Mouse (Mus musculus) layer of hippocampus, adult 9-11 months (tissue): ENCODE measurements around the gene Gskip.
A peak's percentile ranks its signal among the peaks of the same experiment; 100 is the strongest.

Experiments used
- DNase-seq: peaks from one replicate; pipeline ENCODE4 v3.0.0; 2022

Gskip gene

DNA sequence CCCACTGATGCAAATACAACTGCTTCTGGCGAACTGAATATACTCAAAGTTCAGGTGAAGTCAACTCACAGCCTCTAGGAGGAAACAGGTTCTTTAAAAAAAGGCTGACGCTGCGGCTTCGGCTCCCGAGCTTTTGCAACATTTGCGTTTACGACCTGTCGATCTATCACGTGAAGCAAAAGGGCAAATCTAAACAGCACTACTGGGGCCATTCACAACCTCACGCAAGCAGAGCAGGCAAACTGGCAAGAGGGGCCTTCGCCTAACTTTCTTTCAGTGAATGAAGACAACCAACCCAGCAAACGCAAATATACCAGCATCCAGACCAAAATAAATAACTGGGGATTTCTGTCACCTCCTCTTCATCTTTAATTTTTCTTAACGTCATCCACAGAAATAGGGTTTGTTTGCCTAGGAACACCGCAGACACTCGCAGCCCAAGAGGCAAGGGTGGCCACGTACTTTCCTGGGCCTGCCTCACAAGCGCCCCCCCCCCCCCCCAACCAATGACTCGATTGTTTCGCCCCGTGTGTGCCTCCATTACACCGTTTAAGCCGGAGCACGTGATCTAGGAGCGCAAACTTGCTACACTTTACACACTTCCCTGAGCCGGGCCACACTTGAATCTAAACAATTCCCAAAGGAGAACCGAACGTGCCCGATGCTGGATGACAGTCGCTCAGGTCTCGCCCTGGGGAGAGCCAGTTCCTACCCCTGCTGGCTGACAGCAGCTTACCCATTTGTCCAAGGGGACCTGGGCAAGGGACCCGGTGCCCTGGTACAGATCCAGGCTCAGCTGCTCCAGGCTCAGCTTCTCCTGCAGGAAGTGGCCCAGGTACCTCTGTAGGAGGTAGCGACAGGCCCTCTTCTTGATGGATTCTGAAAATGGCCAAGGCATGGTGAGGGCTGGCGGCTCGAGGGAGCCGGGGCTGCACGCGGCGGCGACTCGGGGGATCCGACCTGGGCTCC, at the start of gene Gskip:
Gene Gskip, plus strand, starts transcription at position 897 of the 969 bp plus-strand sequence.
- no peak for DNase-seq

DNA sequence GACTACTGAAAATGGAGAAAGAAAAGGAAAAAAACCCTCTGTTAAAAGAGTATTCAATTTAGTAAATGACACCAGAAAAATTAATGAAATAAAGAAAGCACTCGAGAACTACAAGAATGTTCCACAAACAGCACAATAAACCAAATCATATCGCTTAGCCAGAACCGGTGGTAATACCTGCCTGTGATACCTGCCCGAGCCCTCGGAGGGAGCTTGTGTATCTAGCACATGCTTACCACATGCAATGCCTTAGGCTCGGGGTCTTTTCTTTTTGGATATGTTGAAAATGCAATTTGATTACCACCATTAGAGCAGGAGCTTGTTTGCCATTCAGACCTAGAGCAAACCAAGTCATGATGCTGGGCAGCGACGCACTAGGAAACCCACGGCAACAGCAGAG, 48.1 kb upstream of the Gskip start:
- DNase-seq, result no peak

DNA sequence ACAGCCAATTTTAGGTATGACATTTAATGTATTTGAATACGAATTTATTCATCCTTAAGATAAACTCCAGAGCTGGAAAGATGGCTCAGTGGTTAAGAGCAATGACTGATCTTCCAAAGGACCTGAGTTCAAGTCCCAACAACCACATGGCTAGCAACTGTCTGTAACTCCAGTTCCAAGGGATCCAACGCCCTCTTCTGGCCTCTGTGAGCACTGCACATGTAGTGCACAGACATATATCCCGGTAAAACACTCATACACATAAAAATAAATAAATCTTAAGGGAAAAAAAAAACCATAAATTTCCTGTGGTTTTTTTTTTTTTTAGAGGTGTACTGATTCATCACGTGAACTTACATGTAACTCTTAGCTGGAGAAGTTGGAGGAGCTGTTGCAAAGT, 47.1 kb upstream of the Gskip start:
- no peak for DNase-seq

DNA sequence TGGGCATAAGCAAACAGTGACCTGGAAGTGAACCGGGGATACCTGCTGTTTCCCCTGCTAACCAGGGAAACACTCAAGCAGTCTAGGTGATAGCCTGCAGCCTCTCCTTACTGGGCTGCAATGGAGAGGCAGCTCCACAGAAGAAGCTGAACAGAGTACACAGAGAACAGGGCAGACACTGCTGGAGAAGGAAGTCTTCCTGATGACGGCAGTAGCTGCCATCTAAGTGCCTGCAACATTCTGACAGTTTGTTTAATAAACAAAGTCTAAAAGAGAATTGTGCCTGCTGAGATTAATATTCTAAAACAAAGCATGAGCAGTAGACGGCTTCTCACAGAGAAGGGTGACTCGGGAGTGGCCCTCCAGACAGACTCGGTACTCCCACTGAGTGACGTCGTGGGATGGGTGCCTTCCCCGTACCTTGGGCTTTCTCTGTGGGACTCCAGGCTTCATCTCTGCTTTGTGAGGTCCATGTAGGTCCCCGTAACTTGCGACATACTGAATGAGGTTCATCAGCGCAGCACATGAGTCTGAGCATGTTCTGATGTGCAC, 41.8 kb upstream of the Gskip start:
- DNase-seq, result no peak

DNA sequence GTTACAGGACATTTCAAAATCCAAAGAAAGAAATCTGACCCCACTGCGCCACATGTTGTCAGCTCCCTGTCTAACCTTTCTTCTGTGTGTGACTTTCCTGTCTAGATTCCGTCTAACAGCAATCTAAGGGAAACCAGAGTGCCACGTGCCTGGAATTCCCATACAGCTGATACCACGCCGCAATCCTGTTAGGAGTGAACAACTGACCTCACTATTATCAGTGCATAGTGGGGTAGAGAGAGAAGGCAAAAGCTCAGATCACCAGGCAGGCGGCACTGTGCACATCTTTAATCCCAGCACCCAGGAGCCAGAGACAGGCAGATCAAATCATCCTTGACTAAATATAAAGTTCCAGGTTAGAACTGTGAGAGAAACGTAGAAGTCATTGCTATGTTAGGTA, 28.8 kb upstream of the Gskip start:
- no peak for DNase-seq

DNA sequence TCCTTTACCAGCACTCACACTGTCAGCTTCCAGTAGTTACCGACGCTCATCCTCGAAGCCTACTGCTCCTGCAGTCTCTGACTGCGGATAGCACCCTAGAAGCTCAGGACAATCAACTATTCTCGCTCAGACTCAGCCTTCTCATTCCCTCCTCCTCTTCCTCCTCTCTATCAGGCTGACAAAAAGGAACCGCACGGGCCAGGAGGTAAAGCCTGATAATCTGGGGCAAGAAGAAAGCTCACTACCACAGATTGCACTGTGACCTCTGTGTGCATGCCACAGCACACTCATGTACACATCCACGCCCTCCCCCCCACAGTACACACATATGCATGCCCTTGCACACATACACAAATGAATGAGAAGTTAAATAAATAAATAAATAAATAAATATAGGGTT, 8.4 kb upstream of the Gskip start:
- DNase-seq, result no peak

DNA sequence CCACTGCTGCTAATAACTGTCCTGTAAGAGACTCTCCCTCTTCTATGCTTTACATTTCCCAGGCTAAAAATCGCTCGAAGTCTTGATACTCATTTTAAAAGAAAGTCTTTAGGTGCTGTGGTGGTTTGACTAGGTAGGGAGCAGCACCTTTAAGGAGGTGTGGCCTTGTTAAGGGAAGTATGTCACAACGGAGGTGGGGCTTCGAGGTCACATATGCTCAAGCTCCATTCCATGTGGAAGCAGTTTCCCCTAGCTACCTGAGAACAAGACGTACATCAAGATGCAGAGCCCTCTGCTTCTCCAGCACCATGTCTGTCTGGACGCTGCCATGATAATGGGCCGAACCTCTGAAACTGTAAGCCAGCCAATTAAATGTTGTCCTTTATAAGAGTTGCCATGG, 6.4 kb upstream of the Gskip start:
- DNase-seq, result no peak

DNA sequence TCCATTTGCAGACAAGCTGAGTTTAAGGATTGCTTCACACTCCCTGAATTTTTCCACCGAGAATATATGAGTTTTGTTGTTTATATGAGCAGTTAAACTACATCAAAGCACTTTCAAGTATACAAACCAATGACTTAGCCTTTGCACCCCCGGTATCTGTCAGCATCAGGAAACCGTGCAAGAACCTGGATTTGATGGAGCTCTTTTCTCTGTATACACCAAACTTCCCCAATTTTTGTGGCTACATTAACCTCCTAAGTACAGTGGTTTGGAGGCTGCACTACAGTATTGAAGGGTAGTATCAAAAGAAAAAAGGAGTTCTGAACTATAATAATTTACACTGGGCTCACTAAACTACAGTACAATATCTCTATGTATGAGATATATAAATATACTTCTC, 5.9 kb upstream of the Gskip start:
- DNase-seq, result no peak

DNA sequence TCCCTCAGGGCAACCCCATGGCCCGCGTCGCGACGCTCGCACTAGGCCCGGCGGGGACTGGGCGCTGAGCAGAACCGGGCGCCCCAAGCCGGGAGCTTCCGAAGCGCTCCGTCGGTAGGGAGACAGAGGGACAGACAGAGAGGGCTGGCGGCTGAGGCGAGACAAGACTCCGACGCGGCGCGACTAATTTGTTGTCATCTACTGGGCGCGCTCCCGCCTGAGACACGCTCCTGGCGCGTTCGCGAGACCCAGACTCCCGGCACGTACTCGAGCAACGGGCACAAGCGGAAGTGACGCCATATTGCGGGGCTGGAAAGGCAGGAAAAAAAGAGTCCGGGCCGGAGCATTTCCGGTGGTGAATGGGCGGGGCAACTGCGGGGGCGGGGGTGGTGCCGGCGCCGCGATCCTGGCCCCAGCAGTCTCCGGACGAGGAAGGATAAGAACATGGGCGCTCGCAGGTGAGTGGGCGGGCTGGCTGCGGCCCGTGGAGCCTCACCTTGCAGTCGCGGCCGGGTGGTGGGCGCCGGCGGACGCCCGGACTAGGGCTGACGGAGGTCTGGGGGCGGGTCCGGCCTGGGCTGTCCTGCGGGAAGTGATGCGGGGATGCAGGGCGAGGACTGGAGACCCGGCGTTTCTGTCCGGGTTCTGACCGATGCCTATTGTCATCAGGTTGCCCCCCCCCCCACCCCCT, 517 bp downstream of the Gskip start, which contains the start of gene Atg2b:
Gene Atg2b, minus strand, starts transcription at position 211 of the 691 bp plus-strand sequence.
- DNase-seq, result peak; percentile 96

DNA sequence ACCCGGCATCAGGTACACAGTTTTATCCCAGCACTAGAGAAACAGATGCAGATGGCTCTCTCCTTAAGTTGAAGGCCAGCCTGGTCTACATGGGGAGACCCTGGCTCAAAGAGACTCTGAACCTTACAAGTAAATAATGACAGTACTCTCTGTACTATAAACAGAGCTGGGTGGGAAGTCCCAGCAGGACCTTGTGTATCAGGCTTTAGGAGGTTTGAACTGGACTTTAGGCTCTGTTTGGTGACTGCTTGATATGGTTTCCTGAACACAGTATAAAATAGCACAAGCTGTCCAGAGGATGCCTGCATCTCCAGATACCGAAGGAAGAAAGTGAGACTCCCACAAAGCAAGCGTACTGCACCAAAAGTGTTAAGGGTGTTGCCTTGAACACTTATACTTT, 2.2 kb downstream of the Gskip start:
- no peak for DNase-seq

DNA sequence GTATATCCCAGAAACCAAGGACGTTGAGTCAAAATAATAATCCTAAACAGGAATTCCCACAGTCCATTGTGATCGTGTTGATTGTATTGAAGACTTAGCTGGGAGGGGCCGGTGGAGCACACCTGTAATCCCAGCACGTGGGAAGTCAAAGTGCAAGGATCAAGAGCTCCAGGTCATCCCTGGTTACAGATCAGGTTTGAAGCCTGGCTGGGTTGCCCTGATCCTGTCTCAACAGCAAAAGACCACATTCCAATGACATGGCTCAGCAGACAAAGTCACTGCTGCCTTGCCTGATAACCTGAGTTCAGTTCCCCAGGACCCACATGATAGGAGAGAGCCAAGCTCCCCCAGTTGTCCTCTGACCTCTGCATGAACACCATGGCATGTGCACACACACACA, 2.8 kb downstream of the Gskip start:
- DNase-seq, result no peak

DNA sequence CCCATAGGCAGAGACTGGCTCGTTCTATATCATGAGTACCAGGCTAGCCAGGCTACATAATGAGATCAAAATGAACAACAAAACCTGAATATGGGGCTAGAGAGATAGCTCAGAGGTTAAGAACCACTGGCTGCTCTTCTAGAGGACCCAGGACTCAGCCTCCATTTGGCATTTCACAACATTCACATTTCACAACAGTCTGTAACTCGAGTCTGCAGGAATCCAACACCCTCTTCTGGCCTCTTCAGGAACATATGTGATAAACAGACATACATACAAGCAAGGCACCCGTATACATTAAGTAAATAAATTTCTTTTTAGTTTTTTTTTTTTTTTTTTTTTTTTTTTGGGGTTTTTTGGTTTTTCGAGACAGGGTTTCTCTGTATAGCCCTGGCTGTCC, 3.9 kb downstream of the Gskip start:
- no peak for DNase-seq

DNA sequence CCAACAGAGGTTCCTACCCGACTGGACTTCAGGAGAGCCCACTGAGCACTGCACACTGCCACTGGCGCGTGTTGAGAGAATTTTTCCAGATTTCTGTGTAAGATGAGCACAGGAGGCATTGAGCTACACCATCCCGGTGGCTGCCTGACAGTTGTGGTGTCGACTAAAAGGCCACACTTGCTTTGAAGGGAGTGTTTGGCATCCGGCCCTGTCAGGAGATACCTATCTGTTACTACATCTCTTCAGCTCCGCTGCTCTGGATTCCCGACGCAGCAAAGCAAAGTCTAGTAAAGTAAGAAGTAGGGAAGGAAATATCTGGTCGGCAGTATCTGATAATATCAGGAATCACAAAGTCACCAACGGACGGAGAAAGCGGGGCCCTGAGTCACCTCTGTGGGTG, 4.8 kb downstream of the Gskip start:
- no peak for DNase-seq

DNA sequence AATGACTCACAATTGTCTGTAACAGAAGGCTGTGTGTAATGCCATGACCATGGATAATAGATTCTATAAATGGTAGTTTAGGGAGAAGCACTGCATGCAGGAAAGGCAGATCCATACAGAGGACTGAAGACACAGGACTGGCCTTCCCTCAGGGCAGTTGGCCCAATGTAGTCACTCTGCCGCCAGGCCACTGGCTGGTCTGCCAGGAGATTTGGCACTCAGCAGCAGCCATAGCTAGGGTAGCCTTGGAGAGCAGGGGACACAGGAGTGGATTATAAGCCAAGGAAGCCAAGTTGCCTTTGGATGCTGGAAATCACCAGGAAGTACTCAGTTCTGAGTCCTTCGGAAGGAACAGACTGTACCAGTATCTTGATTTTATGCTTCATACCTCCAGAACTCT, 9.4 kb downstream of the Gskip start:
- DNase-seq, result no peak

DNA sequence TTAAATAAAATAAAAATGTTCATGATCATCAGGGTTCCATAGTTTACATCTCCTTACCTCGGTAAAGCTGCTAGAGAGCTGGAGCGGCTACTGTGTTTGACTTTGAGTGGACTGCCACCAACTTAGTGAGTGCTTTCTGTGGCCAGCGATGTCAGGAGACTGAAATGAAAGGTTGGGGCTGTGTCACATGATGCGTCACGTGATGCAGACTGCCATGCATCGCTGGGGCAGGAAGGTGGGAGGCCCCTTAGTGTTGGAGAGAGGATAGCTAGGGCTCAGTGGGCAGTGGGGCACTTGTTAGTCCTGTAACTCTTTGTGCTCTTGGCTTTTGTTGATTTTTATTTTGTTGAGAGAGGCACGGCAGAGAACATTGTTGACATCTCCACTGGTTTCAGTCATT, 11.2 kb downstream of the Gskip start:
- DNase-seq, result no peak

DNA sequence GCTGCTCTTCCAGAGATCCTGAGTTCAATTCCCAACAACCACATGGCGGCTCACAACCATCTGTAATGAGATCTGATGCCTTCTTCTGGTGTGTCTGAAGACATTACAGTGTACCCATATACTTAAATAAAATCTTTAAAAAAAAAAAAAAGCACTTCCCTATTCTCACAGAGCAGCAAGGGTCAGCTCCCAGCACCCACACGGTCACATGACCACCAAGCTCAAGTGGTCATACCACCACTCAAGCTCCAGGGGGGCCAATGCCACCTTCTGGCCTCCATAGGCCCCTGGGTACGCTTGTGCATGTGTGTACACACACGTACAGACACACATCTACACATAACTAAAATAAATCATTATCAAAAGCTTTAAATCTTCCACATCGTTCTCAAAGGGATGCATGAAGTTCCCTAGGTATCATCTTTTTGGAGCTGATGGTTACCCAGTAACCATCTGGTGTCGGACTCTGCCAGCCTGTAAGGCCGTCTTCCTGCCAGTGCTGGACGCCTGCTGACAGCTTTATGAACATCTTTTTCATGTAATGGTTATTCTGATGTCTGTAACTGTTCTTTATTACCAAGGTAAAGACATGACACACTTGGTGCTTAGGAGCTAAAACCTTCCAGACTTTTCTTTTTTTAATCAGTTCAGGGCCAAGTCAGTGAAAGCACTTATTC, 12.6 kb downstream of the Gskip start:
- DNase-seq, result no peak

DNA sequence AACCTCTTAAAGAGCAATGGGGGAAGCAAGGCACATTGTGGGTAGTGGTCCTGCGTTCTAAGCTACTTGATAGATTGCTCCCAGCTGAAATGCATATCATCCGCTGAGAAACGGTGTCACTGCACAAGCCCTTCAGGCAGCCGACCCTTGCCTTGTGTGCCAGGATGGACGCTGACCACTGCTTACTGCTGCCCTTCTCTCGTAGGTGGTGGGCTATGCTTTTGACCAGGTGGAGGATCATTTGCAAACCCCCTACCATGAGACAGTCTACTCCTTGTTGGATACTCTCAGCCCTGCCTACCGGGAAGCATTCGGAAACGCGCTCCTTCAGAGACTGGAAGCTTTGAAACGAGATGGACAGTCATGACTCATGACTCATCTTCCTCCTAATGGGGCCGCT, 15.8 kb downstream of the Gskip start:
- no peak for DNase-seq

DNA sequence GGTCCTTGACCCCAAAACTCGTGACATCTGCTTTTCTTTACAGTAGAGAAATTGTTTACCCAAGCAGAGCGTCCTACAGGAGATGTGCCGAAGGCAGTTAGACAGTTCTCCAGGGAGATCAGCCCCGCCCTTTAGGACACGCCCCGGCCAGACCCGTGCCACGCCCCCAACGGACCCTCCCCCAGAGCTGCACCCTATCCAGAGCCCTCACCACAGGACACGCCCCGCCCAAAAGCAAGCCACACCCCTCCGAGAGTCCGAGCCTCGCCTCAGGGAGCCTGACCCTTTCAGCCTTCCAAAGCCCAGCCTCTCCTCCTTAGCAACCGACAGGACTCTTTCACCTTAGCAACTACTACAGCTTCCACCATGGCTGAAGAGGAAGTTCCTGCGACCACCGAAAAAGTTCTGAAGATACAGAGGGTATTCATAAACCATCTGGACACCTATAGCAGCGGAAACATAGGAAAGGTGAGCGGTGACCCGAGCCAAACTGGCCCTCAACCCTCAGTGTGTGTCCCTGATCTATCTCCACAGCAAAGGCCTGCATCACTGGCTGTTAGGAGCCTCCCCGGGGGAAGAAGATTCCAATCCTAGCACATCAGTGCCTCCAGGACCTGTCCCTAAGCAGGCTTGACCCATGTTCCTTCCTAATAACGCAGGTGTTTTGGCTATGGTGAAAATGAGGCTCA, 21.3 kb downstream of the Gskip start, which contains the start of gene Ak7:
Gene Ak7, plus strand, starts transcription at position 178 of the 689 bp plus-strand sequence.
- peak; percentile 30 for DNase-seq

DNA sequence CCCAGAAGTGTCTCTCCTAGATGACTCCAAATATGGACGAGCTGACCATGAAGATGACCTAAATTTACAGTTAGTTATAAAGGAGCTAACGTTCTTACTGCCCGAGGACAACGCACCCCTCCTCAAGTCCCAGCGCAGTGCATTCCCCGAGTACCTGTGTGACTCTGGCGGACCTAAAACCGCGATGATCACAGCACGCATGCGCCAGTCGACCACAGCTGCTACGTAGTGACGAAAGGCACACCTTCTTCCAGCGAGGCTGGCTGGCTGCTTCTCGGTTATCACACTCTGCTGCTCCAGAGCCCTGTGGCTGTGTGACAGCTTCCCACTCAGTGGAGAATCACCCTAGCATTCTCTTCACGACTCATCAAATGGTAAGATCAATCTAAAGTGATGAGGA, 34.0 kb downstream of the Gskip start:
- DNase-seq, result peak; percentile 22

DNA sequence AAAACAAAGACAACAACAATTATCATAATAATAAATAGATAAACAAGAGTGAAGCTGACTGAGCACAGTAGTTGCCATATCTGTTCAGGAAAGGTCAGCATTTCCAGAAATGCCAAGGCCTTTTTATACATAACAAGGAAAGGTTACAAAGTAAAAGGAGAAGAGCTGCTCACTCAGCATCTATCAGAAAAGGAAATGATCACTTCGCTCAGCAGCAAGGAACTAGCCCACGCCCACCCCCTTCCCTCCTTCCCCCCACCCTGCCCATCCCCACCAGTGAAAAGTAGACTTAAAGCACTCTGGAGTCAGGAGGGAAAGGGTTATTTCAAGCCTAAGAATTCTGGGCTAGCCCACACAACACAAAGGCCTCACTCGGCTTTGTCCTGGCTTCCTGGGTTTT, 35.6 kb downstream of the Gskip start:
- no peak for DNase-seq

DNA sequence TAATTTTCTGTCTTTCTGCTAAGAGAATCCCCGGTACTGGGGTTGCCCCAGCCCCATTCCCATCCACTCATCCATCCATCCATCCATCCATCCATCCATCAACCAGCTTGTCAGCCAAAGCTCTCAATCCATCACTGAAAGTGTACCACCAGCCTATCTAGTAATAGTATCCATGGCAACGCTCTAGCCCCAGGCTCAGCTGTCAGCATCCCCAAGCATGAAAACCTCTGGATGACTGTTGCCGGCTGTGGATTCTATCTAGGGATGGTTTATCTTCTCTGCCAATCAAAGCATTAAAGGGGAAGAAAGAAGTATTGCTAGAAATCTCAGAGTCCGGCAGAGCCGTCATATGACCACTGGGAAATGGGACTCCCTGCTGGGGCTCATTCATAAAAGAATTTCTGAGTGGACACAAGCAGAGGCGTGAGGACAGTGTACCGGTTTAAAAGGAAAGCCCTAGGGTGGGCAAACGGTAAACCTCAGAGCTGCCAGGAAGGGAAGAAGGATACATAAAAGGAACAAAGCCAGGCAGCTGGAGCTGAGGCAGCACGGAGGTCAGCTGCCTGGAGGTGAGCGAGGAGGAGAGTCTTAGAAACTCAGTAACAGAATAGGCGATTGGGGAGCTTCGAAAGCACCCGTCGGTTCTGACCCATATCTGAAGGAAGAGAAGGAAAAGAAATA, 37.0 kb downstream of the Gskip start:
- no peak for DNase-seq

DNA sequence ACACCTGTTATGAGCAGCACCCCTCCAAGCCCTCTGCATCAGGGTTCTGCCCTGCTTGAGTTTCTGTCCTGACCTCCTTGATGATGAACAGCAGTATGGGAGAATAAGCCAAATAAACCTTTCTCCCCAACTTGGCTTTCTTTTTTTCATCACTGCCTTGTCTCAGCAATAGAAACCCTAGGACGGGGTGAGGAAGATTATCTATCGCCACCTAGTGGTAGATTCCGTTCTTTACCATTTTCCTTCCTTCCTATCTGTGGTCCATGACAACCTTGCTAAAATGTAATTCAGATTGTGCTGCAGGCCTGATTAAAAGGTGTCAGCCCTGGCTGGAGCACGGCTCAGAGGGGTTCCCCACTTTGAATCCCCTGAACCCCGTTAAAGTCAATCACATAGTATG, 38.0 kb downstream of the Gskip start:
- no peak for DNase-seq
